Mouse (Mus musculus): ENCODE measurements around the gene Cldn4. TPM values are rescaled to one million over a fixed set of nuclear protein-coding genes. Genes with fewer than 3 reads are reported as not detected.

Cldn4 gene
- polyA plus RNA-seq, 2 experiments, result 0.29 to 0.35 TPM

GRCm38 (mm10) chr5:134919097-134919496 is 27.6 kb downstream of the Cldn4 start:
- WGBS (ENCODE audit: insufficient replicate concordance), result 12% methylated on average over 3 of the region's 3 CpGs
- Histone ChIP-seq H3K27me3 (ENCODE audit: control insufficient read depth, insufficient read depth, low read length) (no peaks in the 10 kb centered on the region), H3K4me2 (ENCODE audit: low read depth) (peak overlapping the region; percentile 62), H3K27ac (peak overlapping the region; percentile 95), H3K4me1 (replicated peaks; ENCODE audit: control insufficient read depth in 2 of 2, insufficient read depth in 2 of 2, low read length in 1 of 2) (peaks cover 49 to 53% of the 10 kb centered on the region in 2 experiments), H3K9ac (replicated peaks) (peak overlapping the region; percentile 63), H3K36me3 (replicated peaks; ENCODE audit: control insufficient read depth, insufficient read depth, low read depth) (no peaks in the 10 kb centered on the region), H3K4me3 (ENCODE audit: insufficient read depth in 1 of 2, low read depth in 2 of 2, low read length in 2 of 2) (peak overlapping the region; percentile 20 to 23), H3K9me3 (ENCODE audit: control insufficient read depth, low read length) (peaks cover 2% of the 10 kb centered on the region)
- ATAC-seq (ENCODE audit: insufficient read depth) (peak; percentile 88), DNase-seq (ENCODE audit: low read depth in 3 of 3, low spot score in 3 of 3) (peak; percentile 89 to 92 (median 90))
- TF ChIP-seq CTCF (IDR thresholded peaks at IDR 0.05; ENCODE audit: low read depth), result no peak
- TF ChIP-seq EP300 (IDR thresholded peaks at IDR 0.05; ENCODE audit: low read depth), result peak; percentile 94

- DNase-seq (ENCODE audit: low read depth in 3 of 3, low spot score in 3 of 3) (peak; percentile 88 to 90 (median 89)), ATAC-seq (ENCODE audit: insufficient read depth) (no peak)
- Histone ChIP-seq H3K9ac (replicated peaks) (peak overlapping the region; percentile 38), H3K4me1 (replicated peaks; ENCODE audit: control insufficient read depth in 2 of 2, insufficient read depth in 2 of 2, low read length in 1 of 2) (peaks cover 49 to 53% of the 10 kb centered on the region in 2 experiments), H3K4me2 (ENCODE audit: low read depth) (peak overlapping the region; percentile 62), H3K36me3 (replicated peaks; ENCODE audit: control insufficient read depth, insufficient read depth, low read depth) (no peaks in the 10 kb centered on the region), H3K9me3 (ENCODE audit: control insufficient read depth, low read length) (peaks cover 2% of the 10 kb centered on the region), H3K27ac (peak overlapping the region; percentile 95), H3K4me3 (ENCODE audit: insufficient read depth in 1 of 2, low read depth in 2 of 2, low read length in 2 of 2) (peak overlapping the region in 1 of 2 experiments; percentile 13; a peak in 1 of 4 replicates), H3K27me3 (ENCODE audit: control insufficient read depth, insufficient read depth, low read length) (no peaks in the 10 kb centered on the region)
- TF ChIP-seq EP300 (IDR thresholded peaks at IDR 0.05; ENCODE audit: low read depth) (0 out of 2 replicates have a peak, but pooled peaks have one; percentile 21), CTCF (IDR thresholded peaks at IDR 0.05; ENCODE audit: low read depth) (peak; percentile 99)
- WGBS (ENCODE audit: insufficient replicate concordance), result 39% methylated on average over 16 of the region's 16 CpGs
Observed at GRCm38 (mm10) chr5:134918071-134918832, 28.5 kb downstream of the Cldn4 start.

- H3K9ac ChIP-seq (replicated peaks), result peak within 1 kb of the TSS; percentile 100
- peaks cover 37 to 45% of the 10 kb centered on the region in 2 experiments for H3K4me1 ChIP-seq (replicated peaks; ENCODE audit: control insufficient read depth in 2 of 2, insufficient read depth in 2 of 2, low read length in 1 of 2)
- peak within 1 kb of the TSS; percentile 95 for H3K27ac ChIP-seq
- peak within 1 kb of the TSS; percentile 82 for H3K4me2 ChIP-seq (ENCODE audit: low read depth)
- peak within 1 kb of the TSS; percentile 89 for H3K4me3 ChIP-seq (ENCODE audit: insufficient read depth in 1 of 2, low read depth in 2 of 2, low read length in 2 of 2)
- DNase-seq (ENCODE audit: low read depth in 3 of 3, low spot score in 3 of 3) (peak; percentile 88 to 89 (median 89)), ATAC-seq (ENCODE audit: insufficient read depth) (peak; percentile 51)
- WGBS (ENCODE audit: insufficient replicate concordance), result 19% methylated on average over 8 of the region's 8 CpGs
- no peak for TF ChIP-seq CTCF (IDR thresholded peaks at IDR 0.05; ENCODE audit: low read depth)
- TF ChIP-seq EP300 (IDR thresholded peaks at IDR 0.05; ENCODE audit: low read depth), result peak; percentile 69
- H3K27me3 ChIP-seq (ENCODE audit: control insufficient read depth, insufficient read depth, low read length), result no peaks in the 10 kb centered on the region
- H3K9me3 ChIP-seq (ENCODE audit: control insufficient read depth, low read length), result peaks cover 2% of the 10 kb centered on the region
- H3K36me3 ChIP-seq (replicated peaks; ENCODE audit: control insufficient read depth, insufficient read depth, low read depth), result peaks cover 3% of the 10 kb centered on the region; the same call in 1 of the 2 replicates
Observed at GRCm38 (mm10) chr5:134915311-134915710, 31.4 kb downstream of the Cldn4 start, which contains the start of gene Cldn13. Gene Cldn13 (minus strand): TSS chr5:134915526.

GRCm38 (mm10) chr5:134914510-134914909 is 32.2 kb downstream of the Cldn4 start:
- H3K4me2 ChIP-seq (ENCODE audit: low read depth), result peak overlapping the region; percentile 82
- H3K4me1 ChIP-seq (replicated peaks; ENCODE audit: control insufficient read depth in 2 of 2, insufficient read depth in 2 of 2, low read length in 1 of 2), result peaks cover 29 to 37% of the 10 kb centered on the region in 2 experiments
- peak overlapping the region; percentile 100 for H3K9ac ChIP-seq (replicated peaks)
- peak overlapping the region; percentile 89 for H3K4me3 ChIP-seq (ENCODE audit: insufficient read depth in 1 of 2, low read depth in 2 of 2, low read length in 2 of 2)
- H3K9me3 ChIP-seq (ENCODE audit: control insufficient read depth, low read length), result peaks cover 2% of the 10 kb centered on the region
- H3K27ac ChIP-seq, result peak overlapping the region; percentile 95
- DNase-seq (ENCODE audit: low read depth in 3 of 3, low spot score in 3 of 3) (no peak), ATAC-seq (ENCODE audit: insufficient read depth) (no peak)
- H3K27me3 ChIP-seq (ENCODE audit: control insufficient read depth, insufficient read depth, low read length), result no peaks in the 10 kb centered on the region
- whole genome bisulfite sequencing (ENCODE audit: insufficient replicate concordance), result 22% methylated on average over 8 of the region's 8 CpGs
- H3K36me3 ChIP-seq (replicated peaks; ENCODE audit: control insufficient read depth, insufficient read depth, low read depth), result peaks cover 3% of the 10 kb centered on the region; the same call in 1 of the 2 replicates
- TF ChIP-seq CTCF (IDR thresholded peaks at IDR 0.05; ENCODE audit: low read depth) (no peak), EP300 (IDR thresholded peaks at IDR 0.05; ENCODE audit: low read depth) (no peak)

GRCm38 (mm10) chr5:134913753-134914152 is 33.0 kb downstream of the Cldn4 start:
- Histone ChIP-seq H3K4me2 (ENCODE audit: low read depth) (peak overlapping the region; percentile 82), H3K9me3 (ENCODE audit: control insufficient read depth, low read length) (peaks cover 2% of the 10 kb centered on the region), H3K4me1 (replicated peaks; ENCODE audit: control insufficient read depth in 2 of 2, insufficient read depth in 2 of 2, low read length in 1 of 2) (peaks cover 25 to 33% of the 10 kb centered on the region in 2 experiments), H3K4me3 (ENCODE audit: insufficient read depth in 1 of 2, low read depth in 2 of 2, low read length in 2 of 2) (peak overlapping the region; percentile 89), H3K27ac (peak overlapping the region; percentile 95), H3K9ac (replicated peaks) (peak overlapping the region; percentile 100), H3K36me3 (replicated peaks; ENCODE audit: control insufficient read depth, insufficient read depth, low read depth) (peaks cover 3% of the 10 kb centered on the region; the same call in 1 of the 2 replicates), H3K27me3 (ENCODE audit: control insufficient read depth, insufficient read depth, low read length) (no peaks in the 10 kb centered on the region)
- WGBS (ENCODE audit: insufficient replicate concordance), result 15% methylated on average over 4 of the region's 4 CpGs
- no peak for TF ChIP-seq CTCF (IDR thresholded peaks at IDR 0.05; ENCODE audit: low read depth)
- TF ChIP-seq EP300 (IDR thresholded peaks at IDR 0.05; ENCODE audit: low read depth), result peak; percentile 97
- peak; percentile 85 for ATAC-seq (ENCODE audit: insufficient read depth)
- DNase-seq (ENCODE audit: low read depth in 3 of 3, low spot score in 3 of 3), result peak; percentile 90 to 94 (median 92)

Data from liver, embryonic 14.5 days (tissue).